Mouse (Mus musculus): ENCODE data around the gene Lrrc74a. TPM values are rescaled to one million over a fixed set of nuclear protein-coding genes. Genes with fewer than 3 reads are reported as not detected.

Lrrc74a gene
- polyA plus RNA-seq, 2 experiments, result not detected

- ATAC-seq (ENCODE audit: insufficient read depth) (no peak), DNase-seq (ENCODE audit: low read depth in 3 of 3, low spot score in 3 of 3) (no peak)
- Histone ChIP-seq H3K4me2 (ENCODE audit: low read depth) (no peak overlapping the region), H3K36me3 (replicated peaks; ENCODE audit: control insufficient read depth, insufficient read depth, low read depth) (no peaks in the 10 kb centered on the region), H3K27me3 (ENCODE audit: control insufficient read depth, insufficient read depth, low read length) (no peaks in the 10 kb centered on the region), H3K9ac (replicated peaks) (no peak overlapping the region), H3K9me3 (ENCODE audit: control insufficient read depth, low read length) (no peaks in the 10 kb centered on the region), H3K4me3 (ENCODE audit: insufficient read depth in 1 of 2, low read depth in 2 of 2, low read length in 2 of 2) (no peak overlapping the region), H3K4me1 (replicated peaks; ENCODE audit: control insufficient read depth in 2 of 2, insufficient read depth in 2 of 2, low read length in 1 of 2) (no peaks in the 10 kb centered on the region), H3K27ac (no peak overlapping the region)
- TF ChIP-seq EP300 (IDR thresholded peaks at IDR 0.05; ENCODE audit: low read depth), result no peak
- no peak for TF ChIP-seq CTCF (IDR thresholded peaks at IDR 0.05; ENCODE audit: low read depth)
- WGBS (ENCODE audit: insufficient replicate concordance), result 67% methylated on average over 18 of the region's 18 CpGs
Measured at GRCm38 (mm10) chr12:86719961-86720639, 14.1 kb upstream of the Lrrc74a start.

DNA sequence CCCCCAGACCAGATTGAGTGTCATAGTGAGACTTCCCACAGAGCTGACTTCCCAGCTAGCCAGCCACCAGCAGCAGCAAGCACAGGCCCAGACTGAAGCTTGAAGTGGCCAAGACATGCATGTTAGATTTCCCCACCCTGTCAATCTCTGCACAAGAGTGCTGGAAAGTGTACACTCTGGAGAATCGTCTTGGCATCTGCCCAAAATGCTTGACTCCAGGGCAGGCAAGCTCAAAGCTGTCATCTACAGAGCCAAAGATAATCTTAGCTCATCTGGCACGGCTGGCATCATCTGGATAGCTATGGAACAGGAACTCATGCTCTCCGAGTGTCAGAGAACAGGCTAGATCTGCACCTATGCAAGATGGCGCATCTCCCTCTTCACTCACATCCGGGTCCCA, 12.7 kb upstream of the Lrrc74a start:
- H3K27me3 ChIP-seq (ENCODE audit: control insufficient read depth, insufficient read depth, low read length), result no peaks in the 10 kb centered on the region
- no peak overlapping the region for H3K9ac ChIP-seq (replicated peaks)
- TF ChIP-seq CTCF (IDR thresholded peaks at IDR 0.05; ENCODE audit: low read depth), result no peak
- no peak for TF ChIP-seq EP300 (IDR thresholded peaks at IDR 0.05; ENCODE audit: low read depth)
- no peak for DNase-seq (ENCODE audit: low read depth in 3 of 3, low spot score in 3 of 3)
- H3K4me1 ChIP-seq (replicated peaks; ENCODE audit: control insufficient read depth in 2 of 2, insufficient read depth in 2 of 2, low read length in 1 of 2), result 0 out of 4 replicates have a peak, but pooled peaks cover 0 to 2% of the 10 kb centered on the region in 2 experiments
- H3K9me3 ChIP-seq (ENCODE audit: control insufficient read depth, low read length), result no peaks in the 10 kb centered on the region
- H3K27ac ChIP-seq, result no peak overlapping the region
- no peaks in the 10 kb centered on the region for H3K36me3 ChIP-seq (replicated peaks; ENCODE audit: control insufficient read depth, insufficient read depth, low read depth)
- no peak overlapping the region for H3K4me3 ChIP-seq (ENCODE audit: insufficient read depth in 1 of 2, low read depth in 2 of 2, low read length in 2 of 2)
- no peak overlapping the region for H3K4me2 ChIP-seq (ENCODE audit: low read depth)
- ATAC-seq (ENCODE audit: insufficient read depth), result no peak
- WGBS (ENCODE audit: insufficient replicate concordance), result 60% methylated on average over 5 of the region's 5 CpGs

GRCm38 (mm10) chr12:86724300-86724699, 9.9 kb upstream of the Lrrc74a start:
- Histone ChIP-seq H3K4me2 (ENCODE audit: low read depth) (no peak overlapping the region), H3K4me3 (ENCODE audit: insufficient read depth in 1 of 2, low read depth in 2 of 2, low read length in 2 of 2) (no peak overlapping the region), H3K27ac (no peak overlapping the region), H3K4me1 (replicated peaks; ENCODE audit: control insufficient read depth in 2 of 2, insufficient read depth in 2 of 2, low read length in 1 of 2) (0 out of 4 replicates have a peak, but pooled peaks cover 0 to 2% of the 10 kb centered on the region in 2 experiments), H3K9me3 (ENCODE audit: control insufficient read depth, low read length) (no peaks in the 10 kb centered on the region), H3K36me3 (replicated peaks; ENCODE audit: control insufficient read depth, insufficient read depth, low read depth) (no peaks in the 10 kb centered on the region), H3K9ac (replicated peaks) (no peak overlapping the region), H3K27me3 (ENCODE audit: control insufficient read depth, insufficient read depth, low read length) (no peaks in the 10 kb centered on the region)
- no peak for ATAC-seq (ENCODE audit: insufficient read depth)
- DNase-seq (ENCODE audit: low read depth in 3 of 3, low spot score in 3 of 3), result no peak
- 76% methylated on average over 2 of the region's 2 CpGs for WGBS (ENCODE audit: insufficient replicate concordance)
- no peak for TF ChIP-seq EP300 (IDR thresholded peaks at IDR 0.05; ENCODE audit: low read depth)
- TF ChIP-seq CTCF (IDR thresholded peaks at IDR 0.05; ENCODE audit: low read depth), result no peak

GRCm38 (mm10) chr12:86725706-86726105, 8.5 kb upstream of the Lrrc74a start:
- DNase-seq (ENCODE audit: low read depth in 3 of 3, low spot score in 3 of 3) (peak in 1 of 3 experiments; percentile 10), ATAC-seq (ENCODE audit: insufficient read depth) (peak; percentile 53)
- WGBS (ENCODE audit: insufficient replicate concordance), result 1% methylated on average over 19 of the region's 19 CpGs
- Histone ChIP-seq H3K4me3 (ENCODE audit: insufficient read depth in 1 of 2, low read depth in 2 of 2, low read length in 2 of 2) (peak overlapping the region; percentile 64 to 66), H3K27ac (no peak overlapping the region), H3K4me2 (ENCODE audit: low read depth) (peak overlapping the region; percentile 89), H3K9me3 (ENCODE audit: control insufficient read depth, low read length) (no peaks in the 10 kb centered on the region), H3K36me3 (replicated peaks; ENCODE audit: control insufficient read depth, insufficient read depth, low read depth) (no peaks in the 10 kb centered on the region), H3K4me1 (replicated peaks; ENCODE audit: control insufficient read depth in 2 of 2, insufficient read depth in 2 of 2, low read length in 1 of 2) (0 out of 4 replicates have a peak, but pooled peaks cover 0 to 2% of the 10 kb centered on the region in 2 experiments), H3K27me3 (ENCODE audit: control insufficient read depth, insufficient read depth, low read length) (no peaks in the 10 kb centered on the region), H3K9ac (replicated peaks) (peak overlapping the region; percentile 41)
- TF ChIP-seq CTCF (IDR thresholded peaks at IDR 0.05; ENCODE audit: low read depth) (no peak), EP300 (IDR thresholded peaks at IDR 0.05; ENCODE audit: low read depth) (no peak)

GRCm38 (mm10) chr12:86726120-86726640, 8.0 kb upstream of the Lrrc74a start, which contains the start of gene Angel1:
Gene Angel1, minus strand, starts transcription at chr12:86726460.
- Histone ChIP-seq H3K4me1 (replicated peaks; ENCODE audit: control insufficient read depth in 2 of 2, insufficient read depth in 2 of 2, low read length in 1 of 2) (0 out of 4 replicates have a peak, but pooled peaks cover 0 to 2% of the 10 kb centered on the region in 2 experiments), H3K27ac (no peak within 1 kb of the TSS)
- ATAC-seq (ENCODE audit: insufficient read depth), result peak; percentile 99

More at GRCm38 (mm10) chr12:86726120-86726640, 8.0 kb upstream of the Lrrc74a start, which contains the start of gene Angel1:
- under 1% methylated on average over 43 of the region's 44 CpGs for WGBS (ENCODE audit: insufficient replicate concordance)
- Histone ChIP-seq H3K4me3 (ENCODE audit: insufficient read depth in 1 of 2, low read depth in 2 of 2, low read length in 2 of 2) (peak within 1 kb of the TSS; percentile 64 to 66), H3K9me3 (ENCODE audit: control insufficient read depth, low read length) (no peaks in the 10 kb centered on the region), H3K9ac (replicated peaks) (peak within 1 kb of the TSS; percentile 41), H3K27me3 (ENCODE audit: control insufficient read depth, insufficient read depth, low read length) (no peaks in the 10 kb centered on the region), H3K36me3 (replicated peaks; ENCODE audit: control insufficient read depth, insufficient read depth, low read depth) (no peaks in the 10 kb centered on the region), H3K4me2 (ENCODE audit: low read depth) (peak within 1 kb of the TSS; percentile 89)
- TF ChIP-seq CTCF (IDR thresholded peaks at IDR 0.05; ENCODE audit: low read depth) (peak; percentile 14; the same call in 1 of the 2 replicates), EP300 (IDR thresholded peaks at IDR 0.05; ENCODE audit: low read depth) (0 out of 2 replicates have a peak, but pooled peaks have one; percentile 33)
- DNase-seq (ENCODE audit: low read depth in 3 of 3, low spot score in 3 of 3), result peak; percentile 81 to 86 (median 83)
